Comparison of ENCODE assay signal across 9 mouse cellular contexts in the genomic region with DNA sequence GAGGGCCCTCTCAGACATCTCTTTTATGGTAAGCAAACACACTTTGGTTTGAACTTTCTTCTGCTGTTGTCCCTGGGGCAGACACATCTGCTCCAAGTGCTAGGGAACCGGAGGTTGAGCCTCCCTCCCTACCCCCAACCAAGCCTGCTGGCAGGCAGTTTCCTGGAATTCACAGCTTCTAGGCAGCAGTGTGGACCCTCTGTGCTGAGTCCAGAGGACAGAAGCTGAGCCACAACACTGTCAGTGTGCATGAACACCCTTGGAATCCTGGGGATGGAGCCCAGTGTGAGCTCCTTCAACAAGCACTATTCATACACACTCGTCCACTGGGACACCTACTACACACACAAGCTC. TPM values are rescaled to one million over a fixed set of nuclear protein-coding genes. Genes with fewer than 3 reads are reported as not detected.
DNase-seq lines count a peak whose midpoint lies in the region; ATAC-seq and TF ChIP-seq lines count a peak whose summit lies in the region.
"Had no signal": no experiment of that assay in that cellular context is flagged by ENCODE, and none has a peak within 500 bp of the region (broad histone marks: within the 10 kb centered on the region; RNA-seq: fewer than 3 reads in every experiment).

No protein-coding gene starts in this region.

- H3K4me3 ChIP-seq in lung, embryonic 14.5 days (ENCODE audit: low read depth, low read length), result 0 out of 2 replicates have a peak overlapping the region, but pooled peaks have one; percentile 3
- H3K4me3 ChIP-seq in hindbrain, embryonic 12.5 days, result peak overlapping the region; percentile 7; the same call in 1 of the 2 replicates
- H3K4me3 ChIP-seq in limb, embryonic 10.5 days, result peak overlapping the region; percentile 16; the same call in 1 of the 2 replicates
- H3K4me3 ChIP-seq in small intestine, adult 2 months (ENCODE audit: low read depth, low read length), result no peak overlapping the region

- ATAC-seq in lung, embryonic 14.5 days (ENCODE audit: insufficient read depth), result peak; percentile 36; the same call in 1 of the 2 replicates
- no peak for ATAC-seq in hindbrain, embryonic 12.5 days (ENCODE audit: low FRiP score)

- H3K4me1 ChIP-seq in lung, embryonic 14.5 days (ENCODE audit: insufficient read depth), result peaks cover 61% of the 10 kb centered on the region
- H3K4me1 ChIP-seq in hindbrain, embryonic 12.5 days, result peaks cover 88% of the 10 kb centered on the region
- H3K4me1 ChIP-seq in limb, embryonic 10.5 days, result peaks cover 94% of the 10 kb centered on the region
- peaks cover 53% of the 10 kb centered on the region for H3K4me1 ChIP-seq in small intestine, adult 2 months (ENCODE audit: control insufficient read depth, insufficient read depth, insufficient read length, low read length)

- 11% methylated on average over 2 of the region's 2 CpGs for WGBS in lung, embryonic 14.5 days
- 25% methylated on average over 2 of the region's 2 CpGs for WGBS in hindbrain, embryonic 12.5 days
- 26% methylated on average over 2 of the region's 2 CpGs for WGBS in limb, embryonic 10.5 days
- 28% methylated on average over 2 of the region's 2 CpGs for WGBS in small intestine, adult 2 months

- H3K4me2 ChIP-seq in lung, embryonic 14.5 days, result peak overlapping the region; percentile 47
- peak overlapping the region; percentile 1 for H3K4me2 ChIP-seq in hindbrain, embryonic 12.5 days (replicated peaks)

- peak overlapping the region; percentile 21; the same call in 1 of the 2 replicates for H3K9ac ChIP-seq in lung, embryonic 14.5 days
- H3K9ac ChIP-seq in hindbrain, embryonic 12.5 days, result 0 out of 2 replicates have a peak overlapping the region, but pooled peaks have one; percentile 2

- peak; percentile 73 for DNase-seq in lung, embryonic 14.5 days
- no peak for DNase-seq in lung, adult 18-20 months
- no peak for DNase-seq in limb, embryonic 10.5 days (ENCODE audit: low spot score)
- no peak for DNase-seq in layer of hippocampus, postnatal 25 days (ENCODE audit: extremely low spot score in 1 of 2, low spot score in 1 of 2)
- no peak for DNase-seq in cerebellum, adult 8-10 months
- no peak for DNase-seq in right cerebral cortex, postnatal 4 days
- DNase-seq: right cerebral cortex, postnatal 14 days had no signal

- no peak for TF ChIP-seq CTCF in lung, embryonic 14.5 days (IDR thresholded peaks at IDR 0.05; ENCODE audit: low read depth)
- no peak for TF ChIP-seq CTCF in small intestine, adult 2 months (IDR thresholded peaks at IDR 0.05; ENCODE audit: extremely low read depth, insufficient read length, insufficient replicate concordance, low read depth, low read length)

- H3K27ac ChIP-seq in lung, embryonic 14.5 days (ENCODE audit: low read depth), result peak overlapping the region; percentile 94
- H3K27ac ChIP-seq in hindbrain, embryonic 12.5 days, result peak overlapping the region; percentile 71; the same call in 1 of the 2 replicates
- H3K27ac ChIP-seq in limb, embryonic 10.5 days, result peak overlapping the region; percentile 80
- peak overlapping the region; percentile 66 for H3K27ac ChIP-seq in small intestine, adult 2 months (ENCODE audit: insufficient read depth, low read depth, low read length)

- H3K9me3 ChIP-seq in lung, embryonic 14.5 days (ENCODE audit: low read depth, low read length), result no peaks in the 10 kb centered on the region
- no peaks in the 10 kb centered on the region for H3K9me3 ChIP-seq in hindbrain, embryonic 12.5 days (replicated peaks)
- no peaks in the 10 kb centered on the region for H3K9me3 ChIP-seq in limb, embryonic 10.5 days (replicated peaks)

- H3K27me3 ChIP-seq in lung, embryonic 14.5 days (ENCODE audit: insufficient read depth, low read length), result no peaks in the 10 kb centered on the region
- no peaks in the 10 kb centered on the region for H3K27me3 ChIP-seq in hindbrain, embryonic 12.5 days
- no peaks in the 10 kb centered on the region for H3K27me3 ChIP-seq in limb, embryonic 10.5 days (ENCODE audit: low read depth, poor library complexity, severe bottlenecking)
- no peaks in the 10 kb centered on the region for H3K27me3 ChIP-seq in small intestine, adult 2 months (ENCODE audit: control insufficient read depth, insufficient read depth, low read length)

- TF ChIP-seq POLR2A in small intestine, adult 2 months (IDR thresholded peaks at IDR 0.05; ENCODE audit: low read depth, low read length), result no peak

- H3K36me3 ChIP-seq in lung, embryonic 14.5 days (ENCODE audit: insufficient read depth), result peaks cover 23% of the 10 kb centered on the region; the same call in 1 of the 2 replicates
- peaks cover 37% of the 10 kb centered on the region for H3K36me3 ChIP-seq in hindbrain, embryonic 12.5 days
- peaks cover 43% of the 10 kb centered on the region for H3K36me3 ChIP-seq in limb, embryonic 10.5 days
- peaks cover 6% of the 10 kb centered on the region for H3K36me3 ChIP-seq in small intestine, adult 2 months (ENCODE audit: control insufficient read depth, insufficient read depth, low read length)

RNA-seq across cellular contexts. Expression of gene 4930404H24Rik, which starts 55.3 kb away (rescaled TPM):
- not detected in 2 replicates for polyA plus RNA-seq in lung, embryonic 14.5 days (2014; fragmentation: Nextera tagmentation; extraction: Ambion mirVana)
- not detected in 2 replicates for polyA plus RNA-seq in hindbrain, embryonic 12.5 days (2016; fragmentation: Nextera tagmentation; extraction: Ambion mirVana)
- not detected in 2 replicates for polyA plus RNA-seq in limb, embryonic 10.5 days (2016; fragmentation: Nextera tagmentation; extraction: Ambion mirVana)
- polyA plus RNA-seq in small intestine, adult 2 months (2012; rRNA removed), result not detected in 2 replicates
- total RNA-seq in layer of hippocampus, postnatal 25 days (2021), result not detected
